Mouse (Mus musculus) CH12.LX (cell line): ENCODE data around the gene Gna12.

Source experiments
- CTCF ChIP-seq, 2 experiments: IDR thresholded peaks in 1 of 2; conservative IDR thresholded peaks in 1 of 2; 2 replicates each; pipeline ENCODE4 v1.5.1; 2011 to 2012; ENCODE audit warnings: low read depth in 2 of 2, low read length in 2 of 2, improper control_type of control experiment in 1 of 2, inconsistent platforms in 1 of 2, mild to moderate bottlenecking in 1 of 2, moderate library complexity in 1 of 2
- EP300 ChIP-seq: IDR thresholded peaks from 2 replicates; pipeline ENCODE4 v1.6.1; 2011; ENCODE audit warnings: low read length, improper control_type of control experiment
- ETS1 ChIP-seq: conservative IDR thresholded peaks from 2 replicates; pipeline ENCODE4 v1.6.1; 2012; ENCODE audit warnings: low read depth, mild to moderate bottlenecking, inconsistent platforms, low read length, improper control_type of control experiment, moderate library complexity
- JUN ChIP-seq: IDR thresholded peaks from 2 replicates; pipeline ENCODE4 v1.6.1; 2011; ENCODE audit warnings: low read depth, mild to moderate bottlenecking, low read length, improper control_type of control experiment, moderate library complexity; ENCODE audit not compliant: insufficient read depth
- POLR2A ChIP-seq: IDR thresholded peaks from 2 replicates; pipeline ENCODE4 v1.6.1; 2011; ENCODE audit warnings: low read depth, mild to moderate bottlenecking, improper control_type of control experiment, low read length
- USF1 ChIP-seq: IDR thresholded peaks from 2 replicates; pipeline ENCODE4 v1.6.1; 2014; ENCODE audit warnings: low read depth, mild to moderate bottlenecking, inconsistent platforms, low read length, improper control_type of control experiment
- ZNF384 ChIP-seq: IDR thresholded peaks from 2 replicates; pipeline ENCODE4 v1.6.1; 2012; ENCODE audit warnings: low read depth, low read length, improper control_type of control experiment, inconsistent platforms

DNA sequence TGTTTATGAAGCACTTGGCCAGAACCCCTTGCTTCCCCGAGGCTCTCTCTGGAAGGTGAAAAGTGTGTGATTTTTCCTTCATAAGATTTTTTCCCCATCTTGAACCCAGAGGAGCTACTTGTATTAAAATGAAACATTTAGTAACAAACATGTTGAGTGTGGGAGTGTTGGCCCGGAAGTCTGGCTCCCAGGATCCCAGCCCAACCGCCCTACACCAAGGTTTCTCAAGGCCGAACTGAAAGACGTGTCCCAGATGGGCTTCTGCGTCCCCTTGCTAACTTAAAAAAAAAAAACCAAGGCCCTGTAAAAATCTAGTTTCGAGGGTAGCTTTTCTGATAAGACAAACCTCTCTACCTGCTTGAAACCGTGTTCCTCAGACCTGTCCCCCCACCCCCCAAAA, 2.3 kb downstream of the Gna12 start:
- TF ChIP-seq CTCF (conservative IDR thresholded peaks at IDR 0.05 in 1 of 2, IDR thresholded peaks at IDR 0.05 in 1 of 2; ENCODE audit: low read depth in 2 of 2, low read length in 2 of 2) (no peak), ETS1 (no peak), POLR2A (no peak), ZNF384 (no peak), JUN (no peak), USF1 (no peak), EP300 (no peak)
